Mouse (Mus musculus) B cell, adult (primary cell): Measurements from ENCODE around the gene Mup21. TPM values are rescaled to one million over a fixed set of nuclear protein-coding genes. Genes with fewer than 3 reads are reported as not detected.

Experiments used
- total RNA-seq: library from RNA; stranded (reverse); gene quantifications from 4 replicates; pipeline ENCODE4 v1.2.4, GENCODE M21; 2023; ENCODE audit not compliant: inconsistent age

Gene Mup21
- not detected in 4 replicates for total RNA-seq

DNA sequence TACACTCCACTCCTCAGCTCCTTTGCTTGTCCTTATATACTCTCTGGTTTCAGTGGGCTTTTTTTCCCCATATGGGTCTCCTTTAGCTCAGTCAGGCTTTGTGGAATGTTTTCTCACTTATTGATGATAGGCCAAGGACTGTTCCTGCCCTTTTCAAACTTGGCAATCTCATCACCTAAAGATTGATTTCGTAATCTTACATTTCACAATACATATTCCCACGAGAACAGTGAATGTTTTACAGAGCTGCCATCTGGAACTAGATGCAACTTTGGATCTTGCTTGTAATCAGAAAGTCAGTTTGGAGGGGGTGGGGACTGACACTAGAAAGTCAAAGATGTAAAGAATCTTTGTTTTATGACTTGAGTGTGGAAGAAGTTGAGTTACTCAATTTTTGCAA is at the start of gene Mup21:
Gene Mup21 (minus strand): TSS at position 53 of the 400 bp plus-strand sequence.

Other genes with a start within 250 kb of the Mup21 start
- gene Mup20, start 96.7 kb downstream of the Mup21 start, total RNA-seq: not detected in 4 replicates
- gene Mup3, start 63.5 kb downstream of the Mup21 start, total RNA-seq: not detected in 4 replicates
- gene Zfp37, start 80.2 kb upstream of the Mup21 start, total RNA-seq: not detected in 4 replicates
- gene Slc31a2, start 111.7 kb upstream of the Mup21 start, total RNA-seq: 4.0 to 5.7 TPM (median 4.8 TPM) in 4 replicates
- gene Fkbp15, start 209.7 kb upstream of the Mup21 start, total RNA-seq: 101 to 103 TPM (median 102 TPM) in 4 replicates
- gene Slc31a1, start 209.9 kb upstream of the Mup21 start, total RNA-seq: 11.6 to 13.2 TPM (median 12.1 TPM) in 4 replicates